ENCODE assay signal across 32 mouse cellular contexts in genomic region chr15:10640721-10641120, GRCm38 (mm10).
"Had no signal": no experiment of that assay in that cellular context is flagged by ENCODE, and none has a peak within 500 bp of the region (broad histone marks: within the 10 kb centered on the region; RNA-seq: fewer than 3 reads in every experiment).

No protein-coding gene starts in this region.

- DNase-seq: left cerebral cortex, postnatal 4 days; liver, embryonic 13.5 days; liver, postnatal 0 days; lung, adult 18-20 months; lung, adult 2 months; lung, embryonic 14.5 days; lung, postnatal 10 days; lung, postnatal 14 days; lung, postnatal 36 days; lung, postnatal 4 days; midbrain, embryonic 14.5 days had no signal

- H3K36me3 ChIP-seq: limb, embryonic 13.5 days; limb, embryonic 15.5 days; liver, embryonic 12.5 days; liver, embryonic 13.5 days; liver, embryonic 15.5 days; lung, embryonic 15.5 days; midbrain, embryonic 12.5 days; midbrain, embryonic 13.5 days; midbrain, embryonic 15.5 days; neural tube, embryonic 12.5 days; neural tube, embryonic 13.5 days had no signal

- H3K27me3 ChIP-seq: limb, embryonic 12.5 days; limb, embryonic 13.5 days; limb, embryonic 15.5 days; liver, embryonic 12.5 days; liver, embryonic 13.5 days; liver, embryonic 15.5 days; lung, embryonic 15.5 days; megakaryocyte, embryonic 14.5 days; midbrain, embryonic 12.5 days; midbrain, embryonic 13.5 days; midbrain, embryonic 15.5 days; neural tube, embryonic 12.5 days; neural tube, embryonic 13.5 days had no signal

- H3K4me3 ChIP-seq: limb, embryonic 10.5 days; limb, embryonic 12.5 days; limb, embryonic 13.5 days; limb, embryonic 15.5 days; liver, embryonic 12.5 days; liver, embryonic 13.5 days; liver, embryonic 15.5 days; lung, embryonic 15.5 days; megakaryocyte, embryonic 14.5 days; midbrain, embryonic 10.5 days; midbrain, embryonic 12.5 days; midbrain, embryonic 13.5 days; midbrain, embryonic 15.5 days; myocyte; neural tube, embryonic 12.5 days; neural tube, embryonic 13.5 days had no signal

- H3K9me3 ChIP-seq: limb, embryonic 10.5 days; limb, embryonic 12.5 days; limb, embryonic 13.5 days; limb, embryonic 15.5 days; liver, embryonic 12.5 days; liver, embryonic 13.5 days; liver, embryonic 15.5 days; lung, embryonic 15.5 days; megakaryocyte, embryonic 14.5 days; midbrain, embryonic 10.5 days; midbrain, embryonic 12.5 days; midbrain, embryonic 13.5 days; midbrain, embryonic 15.5 days; neural tube, embryonic 12.5 days; neural tube, embryonic 13.5 days had no signal

- ATAC-seq: liver, embryonic 12.5 days; liver, postnatal 0 days; lung, postnatal 0 days; midbrain, embryonic 13.5 days; midbrain, embryonic 15.5 days; midbrain, embryonic 16.5 days had no signal

- H3K4me2 ChIP-seq: limb, embryonic 12.5 days; limb, embryonic 13.5 days; limb, embryonic 15.5 days; liver, embryonic 11.5 days; liver, embryonic 12.5 days; liver, embryonic 13.5 days; liver, embryonic 15.5 days; lung, embryonic 14.5 days; lung, embryonic 15.5 days; midbrain, embryonic 11.5 days; midbrain, embryonic 12.5 days; midbrain, embryonic 13.5 days; midbrain, embryonic 15.5 days; neural tube, embryonic 12.5 days; neural tube, embryonic 13.5 days had no signal

- H3K9ac ChIP-seq: limb, embryonic 12.5 days; limb, embryonic 13.5 days; limb, embryonic 15.5 days; liver, embryonic 12.5 days; liver, embryonic 13.5 days; liver, embryonic 14.5 days; liver, embryonic 15.5 days; liver, postnatal 0 days; lung, embryonic 14.5 days; lung, embryonic 15.5 days; midbrain, embryonic 12.5 days; midbrain, embryonic 13.5 days; midbrain, embryonic 15.5 days; neural tube, embryonic 12.5 days; neural tube, embryonic 13.5 days had no signal

- H3K27ac ChIP-seq: limb, embryonic 10.5 days; limb, embryonic 12.5 days; limb, embryonic 13.5 days; limb, embryonic 15.5 days; liver, embryonic 12.5 days; liver, embryonic 13.5 days; liver, embryonic 14.5 days; liver, embryonic 15.5 days; lung, embryonic 15.5 days; macrophage; midbrain, embryonic 10.5 days; midbrain, embryonic 12.5 days; midbrain, embryonic 13.5 days; midbrain, embryonic 15.5 days; neural tube, embryonic 12.5 days; neural tube, embryonic 13.5 days had no signal

- H3K4me1 ChIP-seq: liver, embryonic 12.5 days; liver, embryonic 15.5 days; megakaryocyte, embryonic 14.5 days had no signal
